Mouse (Mus musculus) G1E (cell line): ENCODE measurements around the gene Olfr312.

Experiments used
- CTCF ChIP-seq: IDR thresholded peaks from 2 replicates; pipeline ENCODE4 v1.5.1; 2012; ENCODE audit warnings: low read depth, low read length, inconsistent platforms, mixed read lengths
- GATA1 ChIP-seq: IDR thresholded peaks from 2 replicates; pipeline ENCODE4 v1.6.1; 2012; ENCODE audit warnings: borderline replicate concordance, low read length, inconsistent platforms, mixed read lengths
- GATA2 ChIP-seq: IDR thresholded peaks from 2 replicates; pipeline ENCODE4 v1.6.1; 2012; ENCODE audit warnings: low read depth, low read length, inconsistent platforms, borderline replicate concordance
- POLR2AphosphoS5 ChIP-seq: IDR thresholded peaks from 2 replicates; pipeline ENCODE4 v1.6.1; 2012; ENCODE audit warnings: low read depth, low read length, inconsistent platforms; ENCODE audit not compliant: insufficient replicate concordance
- TAL1 ChIP-seq: conservative IDR thresholded peaks from 2 replicates; pipeline ENCODE4 v1.6.1; 2012; ENCODE audit warnings: low read depth, low read length, inconsistent platforms, mixed read lengths

DNA sequence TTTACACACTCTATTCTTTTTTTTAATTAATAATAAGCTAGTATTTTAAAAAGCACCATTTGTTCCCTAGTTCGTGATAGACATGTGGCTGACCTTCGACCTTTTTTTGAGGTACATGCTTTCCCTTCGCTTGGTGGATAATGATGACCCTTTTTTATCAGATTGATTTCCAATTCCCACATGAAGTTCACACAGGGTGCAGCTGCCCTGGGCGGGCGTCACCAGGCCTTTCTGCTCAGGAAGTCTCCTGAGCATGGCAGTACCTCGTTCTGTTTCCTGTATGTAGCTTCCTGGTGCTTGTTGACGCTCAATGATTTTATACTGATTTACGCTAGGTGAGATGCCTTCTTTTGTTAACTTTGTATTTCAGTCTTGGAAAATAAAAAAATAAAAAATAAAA lies 40.7 kb upstream of the Olfr312 start:
- TF ChIP-seq CTCF (no peak), GATA1 (no peak), TAL1 (no peak), POLR2AphosphoS5 (no peak), GATA2 (no peak)
